Mouse (Mus musculus): Measurements from ENCODE around the gene Mlc1. TPM values are rescaled to one million over a fixed set of nuclear protein-coding genes. Genes with fewer than 3 reads are reported as not detected.

The Mlc1 gene
- total and polyA plus RNA-seq, 3 experiments: not detected

GRCm38 (mm10) chr15:88934141-88934540 lies 44.7 kb downstream of the Mlc1 start:
- no peak overlapping the region for H3K9ac ChIP-seq (ENCODE audit: insufficient read depth, low read depth)
- H3K79me2 ChIP-seq (replicated peaks; ENCODE audit: control insufficient read depth, extremely low read depth, insufficient read depth, poor library complexity, severe bottlenecking): no peaks in the 10 kb centered on the region
- peaks cover 69% of the 10 kb centered on the region for H3K27me3 ChIP-seq (replicated peaks)
- no peaks in the 10 kb centered on the region for H3K4me1 ChIP-seq (ENCODE audit: control insufficient read depth in 1 of 2, insufficient read depth in 2 of 2)
- H3K4me3 ChIP-seq (replicated peaks in 1 of 3; ENCODE audit: low read depth in 2 of 3, low read length in 2 of 3, poor library complexity in 1 of 3): no peak overlapping the region
- no peak overlapping the region for H3K4me2 ChIP-seq (ENCODE audit: insufficient read depth, low read depth, poor library complexity, severe bottlenecking)
- peak; percentile 21; the same call in 1 of the 2 replicates for TF ChIP-seq SMC3 (IDR thresholded peaks at IDR 0.05; ENCODE audit: low read depth, low read length)
- peak in 1 of 2 experiments; percentile 43; a peak in 2 of 4 replicates for TF ChIP-seq CTCF (conservative IDR thresholded peaks at IDR 0.05 in 1 of 2, IDR thresholded peaks at IDR 0.05 in 1 of 2; ENCODE audit: low read depth in 2 of 2, low read length in 2 of 2)
- TF ChIP-seq JUND (conservative IDR thresholded peaks at IDR 0.05; ENCODE audit: low read depth, low read length): no peak
- TF ChIP-seq RAD21 (IDR thresholded peaks at IDR 0.05; ENCODE audit: low read depth, low read length): peak; percentile 48
- TF ChIP-seq NELFE (IDR thresholded peaks at IDR 0.05; ENCODE audit: low read depth, low read length): no peak
- TF ChIP-seq JUN (IDR thresholded peaks at IDR 0.05; ENCODE audit: insufficient read depth, low read depth, low read length): no peak
- dilution Hi-C loops (cut with MboI; ENCODE audit: extremely low pct_ligation_motif_present, extremely low pct_unique_long_range_greater_than_20kb, low sequenced_read_pairs) (no loop called here), in situ Hi-C loops (cut with MboI; ENCODE audit: low pct_ligation_motif_present, low pct_unique_long_range_greater_than_20kb, low sequenced_read_pairs) (no loop called here)
- H3K36me3 ChIP-seq (replicated peaks in 1 of 2; ENCODE audit: control insufficient read depth in 1 of 2, insufficient read depth in 1 of 2, low read length in 1 of 2): no peaks in the 10 kb centered on the region
- no peak overlapping the region for H3K27ac ChIP-seq (ENCODE audit: insufficient read depth, low read depth)
- DNase-seq (ENCODE audit: extremely low read depth): no peak
- peaks cover 2% of the 10 kb centered on the region for H3K9me3 ChIP-seq (replicated peaks; ENCODE audit: low read length)

- no peak overlapping the region for H3K4me2 ChIP-seq (ENCODE audit: insufficient read depth, low read depth, poor library complexity, severe bottlenecking)
- no peak overlapping the region for H3K4me3 ChIP-seq (replicated peaks in 1 of 3; ENCODE audit: low read depth in 2 of 3, low read length in 2 of 3, poor library complexity in 1 of 3)
- dilution Hi-C loops (cut with MboI; ENCODE audit: extremely low pct_ligation_motif_present, extremely low pct_unique_long_range_greater_than_20kb, low sequenced_read_pairs) (no loop called here), in situ Hi-C loops (cut with MboI; ENCODE audit: low pct_ligation_motif_present, low pct_unique_long_range_greater_than_20kb, low sequenced_read_pairs) (no loop called here)
- H3K4me1 ChIP-seq (ENCODE audit: control insufficient read depth in 1 of 2, insufficient read depth in 2 of 2): no peaks in the 10 kb centered on the region
- H3K27ac ChIP-seq (ENCODE audit: insufficient read depth, low read depth): no peak overlapping the region
- peaks cover 7% of the 10 kb centered on the region for H3K9me3 ChIP-seq (replicated peaks; ENCODE audit: low read length)
- H3K79me2 ChIP-seq (replicated peaks; ENCODE audit: control insufficient read depth, extremely low read depth, insufficient read depth, poor library complexity, severe bottlenecking): no peaks in the 10 kb centered on the region
- no peaks in the 10 kb centered on the region for H3K36me3 ChIP-seq (replicated peaks in 1 of 2; ENCODE audit: control insufficient read depth in 1 of 2, insufficient read depth in 1 of 2, low read length in 1 of 2)
- no peak overlapping the region for H3K9ac ChIP-seq (ENCODE audit: insufficient read depth, low read depth)
- peaks cover 66% of the 10 kb centered on the region for H3K27me3 ChIP-seq (replicated peaks)
- DNase-seq (ENCODE audit: extremely low read depth): no peak
- TF ChIP-seq MEF2A (IDR thresholded peaks at IDR 0.05; ENCODE audit: borderline replicate concordance, low read depth, low read length) (no peak), CHD2 (IDR thresholded peaks at IDR 0.05; ENCODE audit: low read length) (no peak), GABPA (IDR thresholded peaks at IDR 0.05; ENCODE audit: insufficient replicate concordance, low read depth, low read length) (no peak), POLR2A (IDR thresholded peaks at IDR 0.05; ENCODE audit: low read depth, low read length) (no peak), RCOR1 (conservative IDR thresholded peaks at IDR 0.05; ENCODE audit: low read depth, low read length) (no peak)
These were observed 46.1 kb downstream of the Mlc1 start for GRCm38 (mm10) chr15:88932667-88933066.

GRCm38 (mm10) chr15:88921992-88922310 lies 56.9 kb downstream of the Mlc1 start:
- no peak overlapping the region for H3K27ac ChIP-seq (ENCODE audit: insufficient read depth, low read depth)
- no peak overlapping the region for H3K9ac ChIP-seq (ENCODE audit: insufficient read depth, low read depth)
- dilution Hi-C loops (cut with MboI; ENCODE audit: extremely low pct_ligation_motif_present, extremely low pct_unique_long_range_greater_than_20kb, low sequenced_read_pairs): no loop called here
- H3K4me1 ChIP-seq (ENCODE audit: control insufficient read depth in 1 of 2, insufficient read depth in 2 of 2): no peaks in the 10 kb centered on the region
- TF ChIP-seq POLR2A (IDR thresholded peaks at IDR 0.05; ENCODE audit: low read depth, low read length) (no peak), ZKSCAN1 (IDR thresholded peaks at IDR 0.05; ENCODE audit: borderline replicate concordance, low read depth, low read length) (no peak), MAZ (IDR thresholded peaks at IDR 0.05; ENCODE audit: low read depth, low read length) (no peak), TCF12 (IDR thresholded peaks at IDR 0.05; ENCODE audit: low read depth, low read length) (no peak), JUN (IDR thresholded peaks at IDR 0.05; ENCODE audit: insufficient read depth, low read depth, low read length) (no peak), GABPA (IDR thresholded peaks at IDR 0.05; ENCODE audit: insufficient replicate concordance, low read depth, low read length) (no peak), SIN3A (IDR thresholded peaks at IDR 0.05; ENCODE audit: low read length) (no peak), JUND (conservative IDR thresholded peaks at IDR 0.05; ENCODE audit: low read depth, low read length) (no peak), BHLHE40 (IDR thresholded peaks at IDR 0.05; ENCODE audit: low read depth, low read length) (no peak), MYC (IDR thresholded peaks at IDR 0.05; ENCODE audit: low read depth, low read length) (no peak), KAT2A (IDR thresholded peaks at IDR 0.05; ENCODE audit: insufficient replicate concordance, low read length) (no peak), TBP (conservative IDR thresholded peaks at IDR 0.05; ENCODE audit: low read depth, low read length) (no peak), PAX5 (IDR thresholded peaks at IDR 0.05; ENCODE audit: low read length) (no peak), USF2 (conservative IDR thresholded peaks at IDR 0.05; ENCODE audit: low read depth, low read length) (no peak), CHD1 (IDR thresholded peaks at IDR 0.05; ENCODE audit: low read depth, low read length) (no peak), ELF1 (IDR thresholded peaks at IDR 0.05; ENCODE audit: low read depth, low read length) (no peak), USF1 (IDR thresholded peaks at IDR 0.05; ENCODE audit: low read depth, low read length) (no peak), MXI1 (IDR thresholded peaks at IDR 0.05; ENCODE audit: low read depth, low read length) (no peak), E2F4 (IDR thresholded peaks at IDR 0.05; ENCODE audit: insufficient replicate concordance, low read depth, low read length) (no peak), CHD2 (IDR thresholded peaks at IDR 0.05; ENCODE audit: low read length) (no peak)
- H3K27me3 ChIP-seq (replicated peaks): peaks cover 69% of the 10 kb centered on the region
- DNase-seq (ENCODE audit: extremely low read depth): no peak
- in situ Hi-C loops (cut with MboI; ENCODE audit: low pct_ligation_motif_present, low pct_unique_long_range_greater_than_20kb, low sequenced_read_pairs): loop anchor here (5.0 kb wide), 1 partner anchor 95 kb away; no protein-coding TSS in a partner anchor
- H3K79me2 ChIP-seq (replicated peaks; ENCODE audit: control insufficient read depth, extremely low read depth, insufficient read depth, poor library complexity, severe bottlenecking): no peaks in the 10 kb centered on the region
- no peaks in the 10 kb centered on the region for H3K36me3 ChIP-seq (replicated peaks in 1 of 2; ENCODE audit: control insufficient read depth in 1 of 2, insufficient read depth in 1 of 2, low read length in 1 of 2)
- no peak overlapping the region for H3K4me3 ChIP-seq (replicated peaks in 1 of 3; ENCODE audit: low read depth in 2 of 3, low read length in 2 of 3, poor library complexity in 1 of 3)
- H3K4me2 ChIP-seq (ENCODE audit: insufficient read depth, low read depth, poor library complexity, severe bottlenecking): no peak overlapping the region
- H3K9me3 ChIP-seq (replicated peaks; ENCODE audit: low read length): no peaks in the 10 kb centered on the region

Measured in CH12.LX (cell line).